Mouse (Mus musculus): ENCODE results near the gene Slc7a6os. TPM values are rescaled to one million over a fixed set of nuclear protein-coding genes. Genes with fewer than 3 reads are reported as not detected.
A peak's percentile ranks its signal among the peaks of the same experiment; 100 is the strongest.

Slc7a6os gene
- polyA plus RNA-seq, 2 experiments from 2014 or later, result 24.6 to 28.9 TPM

DNA sequence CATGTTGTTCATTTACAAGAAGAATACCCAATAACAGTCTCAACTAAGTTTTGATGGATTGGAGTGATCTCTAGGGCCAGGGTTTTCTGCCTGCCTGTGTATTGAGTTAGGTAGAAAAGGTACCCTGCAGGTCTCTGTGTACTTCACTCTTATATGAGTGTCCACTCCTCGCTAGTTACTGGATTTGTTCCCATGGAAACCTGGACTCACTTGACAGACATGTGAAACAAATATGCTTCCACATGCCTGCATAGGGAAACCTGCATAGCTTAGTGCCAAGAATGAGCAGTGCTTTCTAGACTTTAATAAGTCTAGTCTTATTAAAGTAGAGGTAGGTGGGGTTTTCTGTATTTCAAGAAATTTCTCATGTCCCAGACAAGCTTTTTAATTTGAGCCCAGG is 33.8 kb downstream of the Slc7a6os start:
- no peak for ATAC-seq

GRCm38 (mm10) chr8:106173566-106173965 is 37.2 kb downstream of the Slc7a6os start:
- ATAC-seq, result no peak

DNA sequence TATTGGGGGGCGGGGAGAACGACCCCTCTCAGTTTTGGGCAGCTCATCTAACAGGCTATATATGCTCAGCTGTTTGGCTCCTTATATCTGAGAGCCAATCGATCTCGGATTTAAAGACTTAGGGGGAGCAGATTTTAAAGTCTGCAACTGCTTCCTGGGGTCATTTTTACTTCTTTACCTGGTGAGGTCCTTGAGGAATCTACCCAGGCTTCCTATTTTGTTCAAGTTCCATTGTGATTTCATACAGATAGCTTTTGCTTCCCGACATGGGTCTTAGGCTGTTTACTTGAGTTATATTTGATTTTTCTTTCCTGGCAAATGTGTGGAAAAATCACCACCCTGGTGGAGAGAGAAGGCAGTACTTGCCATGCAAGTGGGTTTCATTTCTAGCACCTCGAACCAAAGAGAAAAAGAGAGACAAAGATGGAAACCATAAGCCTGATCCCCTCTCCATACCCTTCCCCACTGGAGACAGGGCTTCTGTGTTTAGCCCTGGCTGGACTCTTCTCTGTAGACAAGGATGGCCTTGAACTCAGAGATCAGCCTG is 40.7 kb downstream of the Slc7a6os start:
- no peak for ATAC-seq

DNA sequence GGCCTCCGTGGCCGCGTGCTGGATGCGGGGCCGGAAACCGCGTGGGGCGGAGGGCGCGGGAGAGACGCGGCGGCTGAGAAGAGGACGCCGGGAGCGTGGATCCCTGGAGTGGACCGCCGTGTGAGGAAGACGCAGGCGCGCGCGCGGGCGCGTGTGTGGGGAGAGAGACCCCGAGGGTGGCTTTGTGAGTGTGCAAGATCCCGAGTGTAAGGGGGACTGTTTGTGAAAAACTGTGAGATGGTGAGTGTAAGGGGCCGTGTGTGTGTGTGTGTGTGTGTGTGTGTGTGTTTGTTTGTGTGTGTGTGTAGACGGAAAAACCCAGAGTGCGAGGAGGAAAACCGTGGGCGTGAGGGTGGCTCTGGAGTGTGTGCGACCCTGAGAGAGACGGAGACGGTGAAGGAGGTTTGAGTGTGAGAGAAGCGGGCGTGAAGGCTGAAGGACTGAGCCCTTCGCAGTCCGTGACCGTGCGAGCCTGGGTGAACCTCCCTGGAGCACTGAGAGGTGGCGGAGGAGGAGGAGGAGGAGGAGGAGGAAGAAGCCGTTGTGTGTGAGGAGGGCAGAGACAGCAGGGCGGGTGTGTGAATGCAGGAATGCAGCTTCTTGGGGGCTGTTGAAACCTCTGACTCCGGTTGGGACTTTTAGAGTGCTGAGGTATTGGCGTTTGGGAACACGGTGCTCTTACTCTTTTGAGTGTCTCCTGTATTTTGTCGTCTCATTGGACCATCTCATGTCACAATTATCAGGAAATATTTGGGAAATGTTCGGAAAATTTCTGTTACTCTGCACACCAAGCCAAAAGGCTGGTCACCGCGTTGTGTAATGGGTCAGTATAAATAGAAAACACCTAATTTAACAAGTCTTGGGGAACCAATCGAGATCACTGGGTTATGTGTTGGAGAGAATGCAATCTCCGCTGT is 41.5 kb downstream of the Slc7a6os start:
- peak; percentile 23 for ATAC-seq

- peak; percentile 88 for ATAC-seq
Measured at GRCm38 (mm10) chr8:106168356-106169016, 42.2 kb downstream of the Slc7a6os start, which contains the start of gene Slc7a6. Slc7a6 (plus strand) TSS chr8:106168857.

- no peak for ATAC-seq
Measured at GRCm38 (mm10) chr8:106165460-106165859, 45.3 kb downstream of the Slc7a6os start.

GRCm38 (mm10) chr8:106163251-106163650 is 47.5 kb downstream of the Slc7a6os start:
- ATAC-seq, result no peak

DNA sequence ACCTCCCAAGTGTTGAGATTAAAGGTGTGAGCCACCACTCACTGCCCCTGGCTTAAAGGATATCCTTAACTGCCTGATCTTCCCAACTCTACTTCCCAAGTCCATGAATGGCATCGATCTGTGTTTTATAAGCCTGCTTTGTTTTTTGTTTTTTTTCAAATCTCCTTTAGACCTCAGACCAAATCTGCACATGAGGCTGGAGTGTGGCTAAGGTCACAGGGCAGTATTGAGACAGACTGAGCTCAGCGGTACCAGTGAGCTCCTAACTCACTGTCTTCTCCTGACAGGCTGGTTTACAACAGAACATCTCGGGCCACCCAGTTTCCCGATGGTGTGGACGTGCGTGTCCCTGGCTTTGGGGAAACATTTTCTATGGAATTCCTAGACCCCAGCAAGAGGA is 50.9 kb downstream of the Slc7a6os start:
- no peak for ATAC-seq

- no peak for ATAC-seq
Measured at GRCm38 (mm10) chr8:106158381-106158780, 52.4 kb downstream of the Slc7a6os start.

DNA sequence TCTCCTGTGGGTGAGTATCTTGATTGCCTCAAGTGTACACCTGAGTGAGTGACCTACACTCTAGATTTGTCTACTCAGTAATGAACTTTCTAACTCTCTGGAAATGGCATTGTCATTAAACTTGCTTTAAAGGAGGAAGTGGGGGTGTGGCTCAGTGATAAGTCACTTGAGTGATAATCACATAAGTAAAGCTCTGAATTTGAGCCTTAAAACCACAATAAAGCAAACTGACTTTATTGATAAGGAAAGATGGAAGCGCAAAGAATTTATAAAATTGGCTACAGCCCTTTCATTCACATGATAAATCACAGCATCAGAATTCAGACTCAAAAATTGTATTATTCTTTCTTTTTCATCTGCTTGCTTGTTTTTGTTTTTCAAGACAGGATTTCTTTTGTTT is 53.3 kb downstream of the Slc7a6os start:
- no peak for ATAC-seq

GRCm38 (mm10) chr8:106152876-106153275 is 57.9 kb downstream of the Slc7a6os start:
- ATAC-seq, result no peak

GRCm38 (mm10) chr8:106151041-106151440 is 59.7 kb downstream of the Slc7a6os start:
- ATAC-seq, result no peak

Other genes with a start within 250 kb of the Slc7a6os start
- gene Slc12a4, start 244.8 kb downstream of the Slc7a6os start, polyA plus RNA-seq (2017; shearing (Covaris generic)), result 1 to 10 TPM; 4.5 to 7.2 TPM
- not detected for gene Dpep3, start 231.5 kb downstream of the Slc7a6os start, polyA plus RNA-seq (2017; shearing (Covaris generic))
- gene Dus2, start 219.6 kb downstream of the Slc7a6os start, polyA plus RNA-seq (2017; shearing (Covaris generic)), result 10 to 100 TPM; 24.3 to 30.5 TPM
- not detected for gene Dpep2nb, start 205.0 kb downstream of the Slc7a6os start, polyA plus RNA-seq (2017; shearing (Covaris generic))
- 10 to 100 TPM in 1 of 2 experiments, 1 to 10 TPM in 1; 8.4 to 13.2 TPM for gene Ddx28, start 199.1 kb downstream of the Slc7a6os start, polyA plus RNA-seq (2017; shearing (Covaris generic))
- 10 to 100 TPM; 28.1 to 32.3 TPM for gene Nfatc3, start 152.1 kb downstream of the Slc7a6os start, polyA plus RNA-seq (2017; shearing (Covaris generic))
- not detected for gene Esrp2, start 74.0 kb downstream of the Slc7a6os start, polyA plus RNA-seq (2017; shearing (Covaris generic))
- gene Pla2g15, start 60.5 kb downstream of the Slc7a6os start, polyA plus RNA-seq (2017; shearing (Covaris generic)), result 1 to 10 TPM; 4.8 to 7.7 TPM
- 10 to 100 TPM; 28.6 to 43.7 TPM for gene Slc7a6, start 42.1 kb downstream of the Slc7a6os start, polyA plus RNA-seq (2017; shearing (Covaris generic))
- gene Prmt7, start within 50 bp of the Slc7a6os start, polyA plus RNA-seq (2017; shearing (Covaris generic)), result 10 to 100 TPM; 31.5 to 46.0 TPM
- under 1 TPM in 1 of 2 experiments, not detected in 1; 0.07 TPM for gene Smpd3, start 127.1 kb upstream of the Slc7a6os start, polyA plus RNA-seq (2017; shearing (Covaris generic))
- 1 to 10 TPM; 4.1 to 6.1 TPM for gene Zfp90, start 204.4 kb upstream of the Slc7a6os start, polyA plus RNA-seq (2017; shearing (Covaris generic))

Measured in CD4-positive, CD25-positive, alpha-beta regulatory T cell, adult 4 months (primary cell).